Mouse (Mus musculus): ENCODE measurements around the gene Bicc1.

DNA sequence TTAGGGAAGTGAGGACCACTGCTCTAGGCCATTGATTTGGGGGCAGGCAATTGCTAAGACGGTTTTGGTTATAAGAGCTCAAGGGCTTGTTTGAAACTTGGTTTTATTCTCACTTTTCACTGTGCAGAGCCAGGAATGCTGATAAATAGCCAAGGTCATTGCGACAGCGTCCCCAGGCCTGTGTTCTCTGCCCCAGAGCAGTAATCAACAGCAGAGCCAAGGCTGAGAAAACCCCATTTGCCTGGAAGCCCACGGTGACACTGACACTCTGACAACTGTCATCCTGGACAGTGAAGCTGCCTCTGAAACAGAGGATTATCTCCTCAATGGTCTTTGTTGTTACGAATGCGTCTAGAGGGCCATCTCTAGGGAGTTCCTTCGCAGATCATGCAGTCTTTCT lies 255.6 kb downstream of the Bicc1 start:
- TF ChIP-seq CTCF (IDR thresholded peaks at IDR 0.05; ENCODE audit: control insufficient read depth, insufficient read depth, insufficient replicate concordance, low read depth, low read length), result no peak
- no peak for TF ChIP-seq POLR2A (IDR thresholded peaks at IDR 0.05; ENCODE audit: control insufficient read depth, low read depth, low read length)
